Mouse (Mus musculus): ENCODE measurements around the gene Olfr884. TPM values are rescaled to one million over a fixed set of nuclear protein-coding genes. Genes with fewer than 3 reads are reported as not detected.

The Olfr884 gene
- not detected for total RNA-seq (2021)
- not detected in 2 replicates for polyA plus RNA-seq (2012; rRNA removed)
- long read RNA-seq: 0 reads

GRCm38 (mm10) chr9:38046255-38046654 is at the start of gene Olfr884:
TSS of gene Olfr884 (plus strand) at chr9:38046555.
- DNase-seq: no peak

GRCm38 (mm10) chr9:37998581-37999204 is 47.7 kb upstream of the Olfr884 start:
- no peak for DNase-seq

GRCm38 (mm10) chr9:38000021-38000420 is 46.3 kb upstream of the Olfr884 start:
- no peak for DNase-seq

- DNase-seq: no peak
Observed at GRCm38 (mm10) chr9:38025508-38025907, 20.8 kb upstream of the Olfr884 start, which contains the start of gene Olfr883. TSS of gene Olfr883 (plus strand) at chr9:38025808.

- DNase-seq: no peak
Observed at GRCm38 (mm10) chr9:38061022-38061421, 14.7 kb downstream of the Olfr884 start, which contains the start of gene Olfr885. TSS of gene Olfr885 (plus strand) at chr9:38061322.

GRCm38 (mm10) chr9:38083772-38084171 is 37.4 kb downstream of the Olfr884 start, which contains the start of gene Olfr887:
TSS of gene Olfr887 (plus strand) at chr9:38084072.
- DNase-seq: no peak

Other genes starting within 250 kb of the Olfr884 start
- not detected for gene Olfr876, start 243.5 kb upstream of the Olfr884 start, total RNA-seq (2021)
- gene Olfr876, start 243.5 kb upstream of the Olfr884 start, polyA plus RNA-seq (2012; rRNA removed): not detected in 2 replicates
- 1 to 10 TPM in 1 of 2 experiments, not detected in 1; 1.0 TPM for gene Olfr877, start 192.3 kb upstream of the Olfr884 start, total RNA-seq (2021)
- 0.27 and 0.99 TPM in 2 replicates for gene Olfr877, start 192.3 kb upstream of the Olfr884 start, polyA plus RNA-seq (2012; rRNA removed)
- not detected for gene Olfr145, start 149.8 kb upstream of the Olfr884 start, total RNA-seq (2021)
- gene Olfr145, start 149.8 kb upstream of the Olfr884 start, polyA plus RNA-seq (2012; rRNA removed): not detected in 2 replicates
- gene Olfr878, start 128.7 kb upstream of the Olfr884 start, total RNA-seq (2021): not detected
- gene Olfr878, start 128.7 kb upstream of the Olfr884 start, polyA plus RNA-seq (2012; rRNA removed): not detected in 2 replicates
- gene Olfr881, start 54.7 kb upstream of the Olfr884 start, total RNA-seq (2021): not detected
- gene Olfr881, start 54.7 kb upstream of the Olfr884 start, polyA plus RNA-seq (2012; rRNA removed): not detected in 2 replicates
- not detected for gene Olfr883, start 20.7 kb upstream of the Olfr884 start, total RNA-seq (2021)
- gene Olfr883, start 20.7 kb upstream of the Olfr884 start, polyA plus RNA-seq (2012; rRNA removed): not detected in 2 replicates
- gene Olfr885, start 14.8 kb downstream of the Olfr884 start, total RNA-seq (2021): not detected
- not detected in 2 replicates for gene Olfr885, start 14.8 kb downstream of the Olfr884 start, polyA plus RNA-seq (2012; rRNA removed)
- gene Olfr887, start 37.5 kb downstream of the Olfr884 start, total RNA-seq (2021): not detected
- not detected in 2 replicates for gene Olfr887, start 37.5 kb downstream of the Olfr884 start, polyA plus RNA-seq (2012; rRNA removed)
- gene Olfr888, start 61.6 kb downstream of the Olfr884 start, total RNA-seq (2021): not detected
- not detected in 2 replicates for gene Olfr888, start 61.6 kb downstream of the Olfr884 start, polyA plus RNA-seq (2012; rRNA removed)
- under 1 TPM; 0.17 to 0.28 TPM for gene Olfr889, start 68.6 kb downstream of the Olfr884 start, total RNA-seq (2021)
- not detected in 2 replicates for gene Olfr889, start 68.6 kb downstream of the Olfr884 start, polyA plus RNA-seq (2012; rRNA removed)
- gene Olfr890, start 96.0 kb downstream of the Olfr884 start, total RNA-seq (2021): not detected
- not detected in 2 replicates for gene Olfr890, start 96.0 kb downstream of the Olfr884 start, polyA plus RNA-seq (2012; rRNA removed)
- not detected for gene Olfr891, start 134.3 kb downstream of the Olfr884 start, total RNA-seq (2021)
- gene Olfr891, start 134.3 kb downstream of the Olfr884 start, polyA plus RNA-seq (2012; rRNA removed): not detected in 2 replicates
- gene Olfr893, start 161.8 kb downstream of the Olfr884 start, total RNA-seq (2021): not detected
- gene Olfr893, start 161.8 kb downstream of the Olfr884 start, polyA plus RNA-seq (2012; rRNA removed): not detected in 2 replicates
- not detected for gene Olfr894, start 171.5 kb downstream of the Olfr884 start, total RNA-seq (2021)
- not detected in 2 replicates for gene Olfr894, start 171.5 kb downstream of the Olfr884 start, polyA plus RNA-seq (2012; rRNA removed)
- not detected for gene Olfr143, start 206.2 kb downstream of the Olfr884 start, total RNA-seq (2021)
- gene Olfr143, start 206.2 kb downstream of the Olfr884 start, polyA plus RNA-seq (2012; rRNA removed): not detected in 2 replicates
- not detected for gene Olfr895, start 221.3 kb downstream of the Olfr884 start, total RNA-seq (2021)
- gene Olfr895, start 221.3 kb downstream of the Olfr884 start, polyA plus RNA-seq (2012; rRNA removed): not detected in 2 replicates
- not detected for gene Olfr896-ps1, start 244.6 kb downstream of the Olfr884 start, total RNA-seq (2021)
- not detected in 2 replicates for gene Olfr896-ps1, start 244.6 kb downstream of the Olfr884 start, polyA plus RNA-seq (2012; rRNA removed)